Mouse (Mus musculus) intestine, postnatal 0 days (tissue): ENCODE measurements around the gene Six5. TPM values are rescaled to one million over a fixed set of nuclear protein-coding genes. Genes with fewer than 3 reads are reported as not detected.

Source experiments
- ATAC-seq: fragments of 200-750 bp; cut with Nextera tagmentation; 2 replicates; pipeline ENCODE4 v1.8.0; 2017; ENCODE audit warnings: mild to moderate bottlenecking, moderate TSS enrichment, moderate library complexity
- H3K27ac ChIP-seq: fragments of 300-500 bp; sonication (generic); 2 replicates; pipeline ENCODE4 v1.5.1; 2014; ENCODE audit warnings: mild to moderate bottlenecking, low read depth, low read length, moderate library complexity
- H3K27me3 ChIP-seq: fragments of 300-500 bp; sonication (generic); replicated peaks from 2 replicates; pipeline ENCODE4 v1.6.1; 2014; ENCODE audit warnings: low read length, mixed read lengths; ENCODE audit not compliant: control insufficient read depth, insufficient read depth
- H3K36me3 ChIP-seq: fragments of 300-500 bp; sonication (generic); 2 replicates; pipeline ENCODE4 v1.6.1; 2014; ENCODE audit warnings: mild to moderate bottlenecking, moderate library complexity; ENCODE audit not compliant: control insufficient read depth, insufficient read depth
- H3K4me1 ChIP-seq: fragments of 300-500 bp; sonication (generic); replicated peaks from 2 replicates; pipeline ENCODE4 v1.6.1; 2014; ENCODE audit warnings: antibody characterized with exemption, low read length, mixed read lengths; ENCODE audit not compliant: control insufficient read depth, insufficient read depth
- H3K4me2 ChIP-seq: fragments of 300-500 bp; sonication (generic); replicated peaks from 2 replicates; pipeline ENCODE4 v1.6.1; 2014; ENCODE audit warnings: low read depth, mild to moderate bottlenecking, moderate library complexity
- H3K4me3 ChIP-seq: fragments of 300-500 bp; sonication (generic); 2 replicates; pipeline ENCODE4 v1.5.1; 2014; ENCODE audit warnings: low read depth, low read length
- H3K9ac ChIP-seq: fragments of 300-500 bp; sonication (generic); 2 replicates; pipeline ENCODE4 v1.6.1; 2014; ENCODE audit warnings: mild to moderate bottlenecking, low read depth, low read length
- H3K9me3 ChIP-seq: fragments of 300-500 bp; sonication (generic); 2 replicates; pipeline ENCODE4 v1.6.1; 2016; ENCODE audit warnings: mixed run types; ENCODE audit not compliant: control insufficient read depth
- CTCF ChIP-seq: sonication (generic); IDR thresholded peaks from 2 replicates; pipeline ENCODE4 v1.5.1; 2016; ENCODE audit warnings: low read depth, mild to moderate bottlenecking, control low read depth, antibody characterized with exemption, moderate library complexity
- whole genome bisulfite sequencing: fragments of 180-500 bp; shearing (Covaris S2); extraction: QIAGEN DNeasy Blood & Tissue Kit; methylation state at CpG from one replicate; pipeline ENCODE4 v1.1.7; 2014; 5-methylcytosine and 5-hydroxymethylcytosine counted together
- polyA plus RNA-seq: library from polyadenylated mRNA; unstranded; fragments of >200 nt; fragmentation: Nextera tagmentation; extraction: Ambion mirVana; gene quantifications from 2 replicates; pipeline ENCODE4 v1.2.1, GENCODE M21; 2015

Six5 gene
- polyA plus RNA-seq, 1 experiment from 2014 or later, result 5.1 TPM

DNA sequence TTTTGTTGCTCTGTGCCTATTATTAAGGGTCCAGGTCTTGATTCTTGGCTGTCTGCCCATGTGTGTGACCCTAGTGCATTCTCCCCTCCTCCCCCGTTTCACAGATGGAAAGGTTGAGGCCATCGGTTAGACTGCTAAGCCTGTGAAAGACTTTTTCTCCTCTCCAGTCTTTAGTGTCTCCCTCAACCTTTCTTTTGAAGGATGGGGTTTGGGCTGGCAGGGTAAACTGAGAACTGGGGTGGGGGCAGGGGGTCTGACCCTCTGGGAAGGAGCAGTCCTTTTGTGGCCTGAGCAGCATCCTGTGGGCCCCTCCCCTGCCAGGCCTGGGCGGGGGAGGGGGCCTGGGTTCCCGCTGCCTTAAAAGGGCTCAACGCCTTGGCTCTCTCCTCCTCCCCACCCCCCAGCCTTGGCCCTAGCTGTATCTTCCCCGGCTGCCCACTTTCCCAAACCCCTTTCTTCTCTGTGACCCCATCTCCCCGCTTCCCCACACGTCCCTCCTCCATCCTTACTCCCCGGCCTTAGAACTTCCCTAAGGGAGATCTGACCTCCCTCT, 9.4 kb upstream of the Six5 start:
- H3K9me3 ChIP-seq, result no peaks in the 10 kb centered on the region
- H3K36me3 ChIP-seq, result peaks cover 25% of the 10 kb centered on the region
- H3K27ac ChIP-seq, result no peak overlapping the region; the same call in 1 of the 2 replicates
- no peak for ATAC-seq
- H3K4me3 ChIP-seq, result peak overlapping the region; percentile 31
- H3K4me1 ChIP-seq, result no peaks in the 10 kb centered on the region
- 0 out of 2 replicates have a peak overlapping the region, but pooled peaks have one; percentile 4 for H3K9ac ChIP-seq
- peak overlapping the region; percentile 56 for H3K4me2 ChIP-seq
- H3K27me3 ChIP-seq, result no peaks in the 10 kb centered on the region
- WGBS, result 30% methylated on average over 9 of the region's 9 CpGs
- no peak for TF ChIP-seq CTCF

GRCm38 (mm10) chr7:19085495-19085894, 8.9 kb upstream of the Six5 start:
- Histone ChIP-seq H3K36me3 (peaks cover 20% of the 10 kb centered on the region), H3K4me2 (peak overlapping the region; percentile 49), H3K4me3 (peak overlapping the region; percentile 31), H3K27me3 (no peaks in the 10 kb centered on the region), H3K4me1 (no peaks in the 10 kb centered on the region), H3K27ac (no peak overlapping the region), H3K9ac (no peak overlapping the region; the same call in 1 of the 2 replicates), H3K9me3 (no peaks in the 10 kb centered on the region)
- ATAC-seq, result no peak
- WGBS, result 12% methylated on average over 6 of the region's 6 CpGs
- TF ChIP-seq CTCF, result no peak

DNA sequence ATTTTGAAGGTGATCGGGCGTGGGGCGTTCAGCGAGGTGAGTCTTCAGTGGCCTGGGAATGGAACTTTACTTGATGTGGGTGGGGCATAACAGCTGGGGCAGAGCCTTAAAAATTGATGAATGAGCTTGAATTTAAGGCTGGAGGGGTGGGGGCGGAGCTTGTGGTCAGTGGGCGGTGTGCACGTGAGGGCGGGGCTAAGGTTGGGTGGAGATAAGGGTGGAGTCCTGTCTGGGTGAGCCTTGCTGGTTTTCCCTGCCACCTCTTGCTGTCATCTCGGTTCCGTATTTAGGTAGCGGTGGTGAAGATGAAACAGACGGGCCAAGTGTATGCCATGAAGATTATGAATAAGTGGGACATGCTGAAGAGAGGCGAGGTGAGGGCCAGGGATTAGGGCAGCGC, 8.4 kb upstream of the Six5 start:
- H3K27ac ChIP-seq, result no peak overlapping the region
- H3K4me1 ChIP-seq, result no peaks in the 10 kb centered on the region
- 9% methylated on average over 14 of the region's 14 CpGs for WGBS
- H3K9me3 ChIP-seq, result no peaks in the 10 kb centered on the region
- peak; percentile 31; the same call in 1 of the 2 replicates for ATAC-seq
- no peak overlapping the region for H3K9ac ChIP-seq
- TF ChIP-seq CTCF, result no peak
- no peaks in the 10 kb centered on the region for H3K27me3 ChIP-seq
- H3K4me3 ChIP-seq, result peak overlapping the region; percentile 31
- peaks cover 15% of the 10 kb centered on the region for H3K36me3 ChIP-seq
- peak overlapping the region; percentile 49 for H3K4me2 ChIP-seq

- H3K36me3 ChIP-seq, result peaks cover 12% of the 10 kb centered on the region
- no peak for ATAC-seq
- H3K4me2 ChIP-seq, result 0 out of 2 replicates have a peak overlapping the region, but pooled peaks have one; percentile 49
- H3K9me3 ChIP-seq, result no peaks in the 10 kb centered on the region
- no peaks in the 10 kb centered on the region for H3K27me3 ChIP-seq
- no peak overlapping the region for H3K27ac ChIP-seq
- WGBS, result 66% methylated on average over 18 of the region's 18 CpGs
- no peak overlapping the region for H3K9ac ChIP-seq
- H3K4me3 ChIP-seq, result no peak overlapping the region
- TF ChIP-seq CTCF, result no peak
- H3K4me1 ChIP-seq, result no peaks in the 10 kb centered on the region
These were observed 7.6 kb upstream of the Six5 start for GRCm38 (mm10) chr7:19086760-19087159.

- Histone ChIP-seq H3K9me3 (no peaks in the 10 kb centered on the region), H3K4me1 (no peaks in the 10 kb centered on the region; the same call in none of the 2 replicates), H3K9ac (no peak overlapping the region), H3K27me3 (no peaks in the 10 kb centered on the region), H3K4me2 (no peak overlapping the region), H3K36me3 (peaks cover 11% of the 10 kb centered on the region), H3K4me3 (no peak overlapping the region), H3K27ac (no peak overlapping the region)
- 45% methylated on average over 10 of the region's 10 CpGs for WGBS
- TF ChIP-seq CTCF, result peak; percentile 87
- ATAC-seq, result no peak
These were observed 5.6 kb upstream of the Six5 start for GRCm38 (mm10) chr7:19088813-19089212.

DNA sequence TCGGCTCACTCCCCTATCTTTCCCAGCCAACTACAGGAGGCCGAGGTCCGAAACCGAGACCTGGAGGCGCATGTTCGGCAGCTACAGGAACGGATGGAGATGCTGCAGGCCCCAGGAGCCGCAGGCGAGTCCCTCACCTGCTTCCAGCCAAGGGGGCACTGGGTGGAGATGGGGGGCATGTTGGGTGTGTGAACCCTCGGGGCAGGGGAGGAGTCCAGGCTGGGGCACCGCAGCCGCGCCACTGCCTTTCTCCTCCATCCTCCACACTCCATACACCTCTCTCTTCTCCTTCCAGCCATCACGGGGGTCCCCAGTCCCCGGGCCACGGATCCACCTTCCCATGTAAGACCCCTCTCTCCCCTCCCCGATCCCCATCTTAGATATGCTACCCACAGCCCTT, 2.5 kb upstream of the Six5 start:
- Histone ChIP-seq H3K27ac (no peak overlapping the region), H3K4me2 (no peak overlapping the region), H3K4me1 (peaks cover 3% of the 10 kb centered on the region), H3K9ac (no peak overlapping the region), H3K27me3 (no peaks in the 10 kb centered on the region), H3K36me3 (peaks cover 11% of the 10 kb centered on the region), H3K4me3 (no peak overlapping the region), H3K9me3 (no peaks in the 10 kb centered on the region)
- ATAC-seq, result no peak
- no peak for TF ChIP-seq CTCF
- 69% methylated on average over 17 of the region's 17 CpGs for WGBS
